Mouse (Mus musculus): ENCODE results near the gene Tnfrsf9. TPM values are rescaled to one million over a fixed set of nuclear protein-coding genes. Genes with fewer than 3 reads are reported as not detected.

The Tnfrsf9 gene
- total and polyA plus RNA-seq, 3 experiments, result 0.14 TPM; not detected in 2

GRCm38 (mm10) chr4:150914290-150914733 lies at the start of gene Tnfrsf9, which contains the start of gene Park7 (continued):
- no peak for TF ChIP-seq TAL1 (IDR thresholded peaks at IDR 0.05; ENCODE audit: low read length)

- Histone ChIP-seq H3K27me3 (ENCODE audit: control insufficient read depth in 1 of 2, insufficient read depth in 2 of 2, low read length in 2 of 2) (no peaks in the 10 kb centered on the region; a peak in 1 of 4 replicates), H3K27ac (ENCODE audit: control insufficient read depth, low read depth, low read length) (no peak overlapping the region), H3K4me1 (ENCODE audit: control insufficient read depth in 1 of 2, insufficient read depth in 2 of 2, low read length in 2 of 2) (no peaks in the 10 kb centered on the region), H3K9ac (ENCODE audit: control insufficient read depth, low read depth, low read length, poor library complexity, severe bottlenecking) (no peak overlapping the region), H3K9me3 (replicated peaks; ENCODE audit: insufficient read depth, low read length) (no peaks in the 10 kb centered on the region), H3K4me3 (ENCODE audit: control insufficient read depth in 1 of 2, insufficient read depth in 1 of 2, low read depth in 2 of 2, low read length in 2 of 2) (no peak overlapping the region), H3K79me2 (ENCODE audit: control insufficient read depth, insufficient read depth, low read length, poor library complexity) (no peaks in the 10 kb centered on the region), H3K36me3 (ENCODE audit: control insufficient read depth in 1 of 2, insufficient read depth in 2 of 2, low read length in 2 of 2) (no peaks in the 10 kb centered on the region)
- TF ChIP-seq NELFE (IDR thresholded peaks at IDR 0.05; ENCODE audit: low read depth, low read length) (no peak), BHLHE40 (IDR thresholded peaks at IDR 0.05; ENCODE audit: borderline replicate concordance, low read depth, low read length) (no peak), SIN3A (IDR thresholded peaks at IDR 0.05; ENCODE audit: low read length) (no peak), MAZ (IDR thresholded peaks at IDR 0.05; ENCODE audit: low read depth, low read length) (no peak), ZC3H11A (IDR thresholded peaks at IDR 0.05; ENCODE audit: low read depth, low read length) (peak; percentile 36), SMC3 (IDR thresholded peaks at IDR 0.05; ENCODE audit: low read depth, low read length) (peak; percentile 76), TBP (IDR thresholded peaks at IDR 0.05; ENCODE audit: low read depth, low read length) (no peak), CTCF (IDR thresholded peaks at IDR 0.05 in 2 of 3, conservative IDR thresholded peaks at IDR 0.05 in 1 of 3; ENCODE audit: control insufficient read depth in 1 of 3, insufficient read depth in 1 of 3, low read depth in 2 of 3, low read length in 3 of 3, poor library complexity in 1 of 3, severe bottlenecking in 1 of 3) (peak in 2 of 3 experiments; percentile 33 to 69; a peak in 4 of 6 replicates), POLR2AphosphoS2 (IDR thresholded peaks at IDR 0.05; ENCODE audit: low read length) (no peak), ZMIZ1 (IDR thresholded peaks at IDR 0.05; ENCODE audit: low read depth, low read length) (no peak), USF1 (IDR thresholded peaks at IDR 0.05; ENCODE audit: low read depth, low read length) (no peak), CHD2 (IDR thresholded peaks at IDR 0.05; ENCODE audit: low read length) (no peak), MAX (IDR thresholded peaks at IDR 0.05; ENCODE audit: low read length) (no peak), TCF12 (IDR thresholded peaks at IDR 0.05; ENCODE audit: low read depth, low read length) (no peak), ETS1 (IDR thresholded peaks at IDR 0.05; ENCODE audit: low read depth, low read length) (no peak), GATA1 (IDR thresholded peaks at IDR 0.05; ENCODE audit: low read depth, low read length) (no peak), ELF1 (IDR thresholded peaks at IDR 0.05; ENCODE audit: low read depth, low read length) (no peak), MEF2A (IDR thresholded peaks at IDR 0.05; ENCODE audit: extremely low read depth, insufficient replicate concordance, low read depth, low read length, poor library complexity, severe bottlenecking) (no peak), HCFC1 (IDR thresholded peaks at IDR 0.05; ENCODE audit: low read depth, low read length) (no peak), TAL1 (IDR thresholded peaks at IDR 0.05; ENCODE audit: low read length) (no peak), RAD21 (IDR thresholded peaks at IDR 0.05; ENCODE audit: low read depth, low read length) (peak; percentile 53), MYB (IDR thresholded peaks at IDR 0.05; ENCODE audit: low read depth, low read length) (no peak), NRF1 (IDR thresholded peaks at IDR 0.05; ENCODE audit: insufficient read depth, low read depth, low read length, poor library complexity, severe bottlenecking) (no peak)
- DNase-seq (ENCODE audit: low read depth, low spot score), result peak; percentile 48
Observed at GRCm38 (mm10) chr4:150865371-150865770, 49.0 kb upstream of the Tnfrsf9 start.
